Mouse (Mus musculus): ENCODE data around the gene Arl15. TPM values are rescaled to one million over a fixed set of nuclear protein-coding genes. Genes with fewer than 3 reads are reported as not detected.

The Arl15 gene
- polyA plus RNA-seq, 1 experiment from 2014 or later: 1.5 TPM

DNA sequence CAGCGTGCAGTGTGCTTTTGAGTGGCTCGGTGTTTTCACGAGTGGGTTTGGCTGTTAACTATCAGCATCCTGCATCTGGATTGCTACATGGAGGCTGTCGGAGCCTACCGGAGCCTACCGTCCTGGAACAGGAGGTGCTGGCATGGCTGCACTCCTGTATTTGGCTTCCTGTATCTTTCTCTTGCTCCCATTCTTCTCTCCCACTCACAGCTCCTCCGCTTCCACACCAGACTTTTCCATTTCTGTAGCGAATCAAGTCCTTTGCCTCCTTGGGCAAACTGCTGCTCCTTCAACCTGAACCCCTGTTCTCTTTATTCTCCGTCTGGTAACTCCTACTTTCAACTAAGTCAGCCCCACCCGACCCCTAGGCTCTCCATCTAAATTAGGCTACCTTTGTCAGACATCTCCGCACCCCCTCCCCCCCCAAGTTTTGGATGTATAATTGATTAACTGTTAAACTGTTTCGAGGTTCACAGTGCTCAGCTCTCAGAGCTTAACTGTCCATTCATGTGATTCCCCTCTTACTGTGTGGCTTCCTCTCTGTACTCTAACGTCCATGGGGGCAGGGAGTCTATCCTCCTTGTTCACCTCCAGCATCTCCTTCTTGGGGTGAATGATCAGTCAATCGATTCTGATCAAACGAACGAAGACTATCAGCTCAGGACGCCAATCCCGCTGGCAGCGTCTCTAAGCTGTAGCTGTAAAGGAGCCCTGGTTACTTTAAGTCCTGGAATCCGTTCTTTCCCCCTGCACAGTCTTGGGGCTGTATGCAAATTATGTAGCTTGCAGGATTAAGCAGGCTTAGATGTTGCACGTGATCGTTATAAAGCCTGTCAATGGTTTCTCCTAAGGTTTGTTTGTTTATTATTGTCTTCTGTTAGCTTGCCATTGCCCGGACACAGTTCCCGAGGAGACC lies 95.1 kb downstream of the Arl15 start:
- Histone ChIP-seq H3K27me3 (ENCODE audit: insufficient read depth, low read length) (no peaks in the 10 kb centered on the region), H3K4me2 (ENCODE audit: low read depth, low read length) (no peak overlapping the region), H3K36me3 (replicated peaks; ENCODE audit: insufficient read depth, low read length) (no peaks in the 10 kb centered on the region), H3K4me3 (ENCODE audit: low read depth, low read length) (no peak overlapping the region), H3K9ac (replicated peaks) (no peak overlapping the region), H3K27ac (ENCODE audit: low read depth) (no peak overlapping the region), H3K4me1 (ENCODE audit: insufficient read depth) (no peaks in the 10 kb centered on the region), H3K9me3 (ENCODE audit: low read length) (no peaks in the 10 kb centered on the region)
- DNase-seq (no peak), ATAC-seq (no peak)
- TF ChIP-seq EP300 (IDR thresholded peaks at IDR 0.05; ENCODE audit: low read depth) (no peak), CTCF (IDR thresholded peaks at IDR 0.05; ENCODE audit: low read depth) (no peak)
- 82% methylated on average over 24 of the region's 24 CpGs for WGBS (ENCODE audit: insufficient replicate concordance)

DNA sequence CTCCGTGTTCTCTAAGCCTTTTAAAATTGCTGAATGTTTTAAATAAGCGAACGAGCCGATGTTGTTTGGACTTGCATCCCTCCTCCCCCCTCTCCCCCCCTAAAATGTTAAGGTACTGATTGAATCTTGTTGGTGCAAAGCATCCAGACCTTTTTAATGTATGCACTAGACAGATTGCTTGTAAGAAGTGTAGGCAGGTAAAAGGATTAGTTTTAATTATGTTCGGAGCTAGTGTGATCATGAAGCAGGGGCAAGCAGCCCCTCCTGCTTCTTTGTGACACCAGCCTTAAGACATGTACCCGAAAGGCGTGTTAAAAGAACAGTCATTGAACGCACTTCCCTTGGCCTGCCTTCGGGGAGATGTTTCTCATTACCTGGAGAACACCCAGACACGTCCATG lies 102.4 kb downstream of the Arl15 start:
- Histone ChIP-seq H3K27ac (ENCODE audit: low read depth) (no peak overlapping the region), H3K36me3 (replicated peaks; ENCODE audit: insufficient read depth, low read length) (no peaks in the 10 kb centered on the region), H3K4me2 (ENCODE audit: low read depth, low read length) (no peak overlapping the region), H3K9ac (replicated peaks) (no peak overlapping the region), H3K27me3 (ENCODE audit: insufficient read depth, low read length) (no peaks in the 10 kb centered on the region), H3K4me3 (ENCODE audit: low read depth, low read length) (no peak overlapping the region), H3K9me3 (ENCODE audit: low read length) (no peaks in the 10 kb centered on the region), H3K4me1 (ENCODE audit: insufficient read depth) (0 out of 2 replicates have a peak, but pooled peaks cover 2% of the 10 kb centered on the region)
- 93% methylated on average over 10 of the region's 10 CpGs for WGBS (ENCODE audit: insufficient replicate concordance)
- DNase-seq (no peak), ATAC-seq (no peak)
- no peak for TF ChIP-seq CTCF (IDR thresholded peaks at IDR 0.05; ENCODE audit: low read depth)
- TF ChIP-seq EP300 (IDR thresholded peaks at IDR 0.05; ENCODE audit: low read depth): no peak

DNA sequence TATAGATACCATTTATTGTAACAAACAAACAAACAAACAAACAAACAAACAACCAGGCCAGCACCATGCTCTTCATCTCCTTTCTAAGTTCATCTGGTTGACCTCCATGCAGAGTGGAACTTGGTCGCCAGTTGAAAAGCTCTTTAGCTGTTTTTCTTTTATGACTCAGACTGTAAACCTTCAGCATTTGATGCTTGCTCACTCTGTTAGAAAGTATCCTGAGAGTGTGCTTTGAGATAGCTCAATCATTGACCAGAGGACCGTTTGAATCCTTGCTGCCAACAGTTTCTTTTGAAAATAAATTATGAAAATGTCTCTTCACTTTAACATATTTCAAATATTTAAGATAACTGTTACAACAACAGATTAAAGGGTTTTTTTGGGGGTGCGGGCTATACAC lies 103.2 kb downstream of the Arl15 start:
- 83% methylated on average over 3 of the region's 3 CpGs for WGBS (ENCODE audit: insufficient replicate concordance)
- Histone ChIP-seq H3K4me3 (ENCODE audit: low read depth, low read length) (no peak overlapping the region), H3K27ac (ENCODE audit: low read depth) (no peak overlapping the region), H3K27me3 (ENCODE audit: insufficient read depth, low read length) (no peaks in the 10 kb centered on the region), H3K36me3 (replicated peaks; ENCODE audit: insufficient read depth, low read length) (no peaks in the 10 kb centered on the region), H3K9me3 (ENCODE audit: low read length) (no peaks in the 10 kb centered on the region), H3K4me1 (ENCODE audit: insufficient read depth) (0 out of 2 replicates have a peak, but pooled peaks cover 2% of the 10 kb centered on the region), H3K9ac (replicated peaks) (no peak overlapping the region), H3K4me2 (ENCODE audit: low read depth, low read length) (no peak overlapping the region)
- DNase-seq: no peak
- no peak for ATAC-seq
- no peak for TF ChIP-seq EP300 (IDR thresholded peaks at IDR 0.05; ENCODE audit: low read depth)
- no peak for TF ChIP-seq CTCF (IDR thresholded peaks at IDR 0.05; ENCODE audit: low read depth)

DNA sequence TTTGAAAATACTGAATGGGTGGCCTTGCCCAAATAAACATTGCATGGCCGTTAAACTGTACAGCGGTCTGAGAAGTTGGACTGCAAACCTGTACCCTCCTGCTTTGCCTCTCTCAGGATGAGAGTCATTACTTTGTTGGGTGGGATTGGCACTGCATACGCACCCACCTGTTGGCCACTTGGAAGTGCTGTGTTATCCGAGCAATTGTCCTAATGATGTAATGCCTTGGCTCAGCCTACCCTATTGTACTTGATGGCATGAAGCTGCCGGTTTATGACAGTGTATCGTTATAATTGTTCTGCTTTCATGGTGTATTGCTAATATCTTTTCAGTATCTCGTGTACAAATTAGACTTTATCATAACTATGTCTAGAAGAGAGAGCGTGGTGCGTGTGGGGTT lies 103.6 kb downstream of the Arl15 start:
- no peak overlapping the region for H3K4me3 ChIP-seq (ENCODE audit: low read depth, low read length)
- TF ChIP-seq EP300 (IDR thresholded peaks at IDR 0.05; ENCODE audit: low read depth) (no peak), CTCF (IDR thresholded peaks at IDR 0.05; ENCODE audit: low read depth) (no peak)
- WGBS (ENCODE audit: insufficient replicate concordance): 81% methylated on average over 9 of the region's 9 CpGs

DNA sequence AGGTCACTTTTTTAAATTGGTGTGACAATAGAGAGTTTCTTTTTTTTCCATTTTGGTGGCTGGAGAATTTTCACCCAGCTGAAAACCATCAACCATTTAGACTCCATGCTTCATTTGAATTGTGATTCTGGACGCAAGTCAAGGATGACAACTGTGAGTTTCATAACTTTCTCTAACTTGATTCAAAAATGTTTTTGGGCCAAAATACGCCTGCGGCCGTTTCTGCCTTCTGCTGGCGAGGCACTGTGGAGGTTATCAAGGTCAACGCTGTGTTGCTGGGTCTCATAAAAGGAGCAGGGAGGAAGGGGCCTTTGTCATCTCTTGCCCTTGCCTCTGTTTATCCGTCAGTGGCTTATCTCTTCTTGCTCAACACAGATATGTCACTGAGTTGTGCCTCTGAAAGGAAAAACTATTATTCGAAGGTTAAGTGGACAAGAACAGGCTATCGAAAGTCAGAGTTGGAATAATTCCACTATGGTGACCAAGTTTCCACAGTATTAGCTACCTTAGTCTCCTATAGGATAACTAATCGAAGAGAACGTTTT lies 106.8 kb downstream of the Arl15 start:
- DNase-seq (no peak), ATAC-seq (no peak)
- Histone ChIP-seq H3K36me3 (replicated peaks; ENCODE audit: insufficient read depth, low read length) (no peaks in the 10 kb centered on the region), H3K9me3 (ENCODE audit: low read length) (no peaks in the 10 kb centered on the region), H3K4me2 (ENCODE audit: low read depth, low read length) (no peak overlapping the region), H3K4me3 (ENCODE audit: low read depth, low read length) (no peak overlapping the region), H3K27me3 (ENCODE audit: insufficient read depth, low read length) (no peaks in the 10 kb centered on the region), H3K27ac (ENCODE audit: low read depth) (no peak overlapping the region), H3K4me1 (ENCODE audit: insufficient read depth) (0 out of 2 replicates have a peak, but pooled peaks cover 2% of the 10 kb centered on the region), H3K9ac (replicated peaks) (no peak overlapping the region)
- TF ChIP-seq CTCF (IDR thresholded peaks at IDR 0.05; ENCODE audit: low read depth): no peak
- TF ChIP-seq EP300 (IDR thresholded peaks at IDR 0.05; ENCODE audit: low read depth): no peak
- WGBS (ENCODE audit: insufficient replicate concordance): 57% methylated on average over 11 of the region's 11 CpGs

More for the DNA sequence above, 103.6 kb downstream of the Arl15 start:
- no peaks in the 10 kb centered on the region for H3K27me3 ChIP-seq (ENCODE audit: insufficient read depth, low read length)
- H3K9ac ChIP-seq (replicated peaks): no peak overlapping the region
- no peak for ATAC-seq
- DNase-seq: no peak
- H3K4me2 ChIP-seq (ENCODE audit: low read depth, low read length): no peak overlapping the region
- H3K4me1 ChIP-seq (ENCODE audit: insufficient read depth): 0 out of 2 replicates have a peak, but pooled peaks cover 2% of the 10 kb centered on the region
- no peaks in the 10 kb centered on the region for H3K36me3 ChIP-seq (replicated peaks; ENCODE audit: insufficient read depth, low read length)
- H3K27ac ChIP-seq (ENCODE audit: low read depth): no peak overlapping the region
- no peaks in the 10 kb centered on the region for H3K9me3 ChIP-seq (ENCODE audit: low read length)

DNA sequence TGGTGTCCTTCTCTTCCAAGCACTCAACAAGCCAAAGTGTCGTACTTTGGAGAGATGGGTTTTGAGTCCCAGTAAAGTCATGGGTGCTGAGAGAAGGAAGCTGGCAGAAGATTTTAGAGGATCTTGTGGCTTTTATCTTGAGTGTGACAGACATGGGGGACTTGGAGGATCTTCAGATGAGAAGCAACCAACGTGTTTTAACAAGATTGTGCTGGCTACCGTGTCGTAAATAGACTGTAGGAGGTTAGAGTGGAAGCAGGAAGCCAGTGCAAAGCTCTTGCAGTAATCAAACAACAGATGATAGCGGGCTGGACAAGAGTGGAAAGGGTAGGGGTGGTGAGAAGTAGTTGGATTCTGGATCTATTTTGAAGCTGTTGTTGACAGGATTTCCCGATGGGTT lies 109.0 kb downstream of the Arl15 start:
- Histone ChIP-seq H3K27ac (ENCODE audit: low read depth) (no peak overlapping the region), H3K27me3 (ENCODE audit: insufficient read depth, low read length) (no peaks in the 10 kb centered on the region), H3K4me2 (ENCODE audit: low read depth, low read length) (no peak overlapping the region), H3K4me3 (ENCODE audit: low read depth, low read length) (no peak overlapping the region), H3K36me3 (replicated peaks; ENCODE audit: insufficient read depth, low read length) (no peaks in the 10 kb centered on the region), H3K4me1 (ENCODE audit: insufficient read depth) (0 out of 2 replicates have a peak, but pooled peaks cover 2% of the 10 kb centered on the region), H3K9me3 (ENCODE audit: low read length) (no peaks in the 10 kb centered on the region), H3K9ac (replicated peaks) (no peak overlapping the region)
- ATAC-seq (no peak), DNase-seq (no peak)
- WGBS (ENCODE audit: insufficient replicate concordance): 45% methylated on average over 6 of the region's 6 CpGs
- TF ChIP-seq CTCF (IDR thresholded peaks at IDR 0.05; ENCODE audit: low read depth) (no peak), EP300 (IDR thresholded peaks at IDR 0.05; ENCODE audit: low read depth) (no peak)
